Mouse (Mus musculus) 3134 (cell line): Measurements from ENCODE around the gene Tln2.

Experiments used
- DNase-seq: peaks from one replicate; pipeline ENCODE4 v3.0.0-alpha.2; 2011; ENCODE audit warnings: low spot score; ENCODE audit not compliant: insufficient read length; ENCODE audit errors: extremely low read depth

Gene Tln2

DNA sequence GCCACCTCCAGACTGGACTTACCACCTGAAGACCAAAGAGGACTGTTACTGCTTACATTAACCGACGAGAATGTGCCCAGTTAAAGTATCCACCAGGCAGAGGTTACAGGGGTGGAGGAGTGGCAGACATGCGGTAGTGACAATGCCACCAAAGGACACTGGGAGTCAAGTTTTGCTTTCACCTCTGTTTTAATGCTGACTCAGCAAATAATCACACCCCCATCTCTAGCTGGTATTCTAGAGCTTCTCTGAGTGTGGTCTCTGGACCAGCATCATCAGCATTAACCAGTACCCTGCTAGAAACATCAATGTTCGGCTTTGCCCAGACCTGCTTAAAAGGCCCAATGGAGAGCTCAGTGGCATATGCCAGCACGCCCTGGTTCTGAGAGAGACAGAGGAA, 180.7 kb downstream of the Tln2 start:
- no peak for DNase-seq

DNA sequence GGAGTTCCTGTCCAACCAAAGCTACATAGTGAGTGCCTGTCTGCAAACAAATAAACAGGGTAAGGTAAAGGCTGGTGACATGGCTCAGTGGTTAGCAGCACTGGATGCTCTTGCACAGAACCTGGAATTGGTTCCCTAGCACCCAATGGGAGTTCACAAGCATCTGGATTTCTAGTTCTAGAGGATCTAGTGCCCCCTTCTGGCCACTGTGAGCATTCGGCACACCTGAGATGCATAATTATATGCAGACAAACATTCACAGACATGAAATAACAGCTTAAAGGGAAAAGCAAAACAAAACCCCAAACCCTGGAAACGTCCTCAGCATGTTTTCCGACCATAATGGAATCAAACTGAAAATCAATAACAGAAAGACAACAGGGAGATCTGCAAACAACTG, 191.4 kb downstream of the Tln2 start:
- DNase-seq: no peak

DNA sequence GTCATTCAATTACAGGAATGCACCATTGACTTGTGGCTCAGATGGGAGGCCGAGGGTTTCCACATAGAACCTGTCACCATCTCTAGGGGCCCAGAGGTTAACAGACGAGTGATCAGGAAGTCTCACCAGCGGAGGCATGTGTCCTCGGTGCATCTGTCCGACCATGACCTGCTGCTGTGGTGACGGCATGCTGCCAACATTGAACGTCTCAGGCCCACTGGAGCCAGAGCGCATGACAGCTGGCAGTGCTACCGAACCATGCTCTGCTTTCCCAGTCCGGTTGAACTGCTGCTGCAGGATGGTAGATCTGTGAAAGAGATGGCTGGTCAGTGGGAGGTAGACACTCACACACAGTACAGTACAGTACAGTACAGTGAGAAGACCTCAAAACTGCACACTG, 197.0 kb downstream of the Tln2 start:
- no peak for DNase-seq

DNA sequence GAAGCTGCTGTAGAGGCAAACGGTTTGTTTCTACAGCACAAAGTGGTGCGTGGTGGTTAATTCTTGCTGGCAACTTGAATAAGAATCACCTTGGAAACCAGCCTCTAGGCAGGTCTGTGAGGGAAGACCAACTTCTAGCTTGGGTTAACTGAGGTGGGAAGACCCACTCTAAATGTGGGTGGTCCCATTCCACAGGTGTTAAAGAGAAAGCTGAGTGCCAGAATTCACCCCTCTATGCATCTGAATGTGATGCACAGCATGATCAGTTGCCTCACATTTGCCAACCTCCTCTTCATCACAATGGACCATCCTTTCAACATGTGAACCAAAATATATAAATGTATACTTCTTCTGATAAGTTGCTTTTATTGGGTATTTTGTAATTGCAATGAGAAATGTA, 197.4 kb downstream of the Tln2 start:
- DNase-seq: no peak

DNA sequence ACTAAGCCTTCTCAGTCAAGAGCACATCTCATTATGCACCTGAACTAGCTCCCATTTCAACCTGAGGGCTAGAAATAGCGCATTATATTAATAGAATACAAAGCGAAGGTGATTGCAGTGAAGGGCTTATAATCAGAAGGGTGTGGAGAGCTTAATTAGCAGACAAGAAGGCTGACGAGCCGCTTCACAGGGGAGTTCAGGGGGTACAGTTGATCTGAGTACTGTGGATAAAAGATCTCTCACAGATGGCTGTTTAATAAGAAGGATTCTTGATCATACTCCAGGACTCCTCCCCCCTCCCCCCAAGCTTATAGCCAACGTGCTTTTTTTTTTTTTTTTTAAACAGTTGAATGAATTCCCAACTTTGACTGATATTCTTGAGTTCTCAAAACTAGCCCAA, 198.0 kb downstream of the Tln2 start:
- no peak for DNase-seq

DNA sequence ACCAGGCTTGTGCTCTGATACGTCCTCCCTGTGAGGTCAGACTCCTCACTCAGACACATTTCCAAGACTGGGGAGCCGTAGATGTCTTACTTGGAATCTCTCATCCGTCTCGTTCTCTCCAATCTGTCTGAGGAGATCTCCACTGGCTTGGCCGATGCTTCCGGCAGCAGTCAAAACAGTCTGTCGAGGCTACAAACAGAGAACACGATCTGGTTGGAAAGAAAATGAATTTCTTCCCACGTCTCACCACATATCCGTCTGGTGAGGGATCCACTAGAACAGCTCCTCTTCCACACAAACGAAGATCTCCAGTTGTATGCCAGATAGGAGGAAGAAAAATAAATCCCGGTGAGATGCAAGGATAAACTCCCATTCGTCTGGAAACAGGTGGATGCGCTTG, 205.1 kb downstream of the Tln2 start:
- no peak for DNase-seq

DNA sequence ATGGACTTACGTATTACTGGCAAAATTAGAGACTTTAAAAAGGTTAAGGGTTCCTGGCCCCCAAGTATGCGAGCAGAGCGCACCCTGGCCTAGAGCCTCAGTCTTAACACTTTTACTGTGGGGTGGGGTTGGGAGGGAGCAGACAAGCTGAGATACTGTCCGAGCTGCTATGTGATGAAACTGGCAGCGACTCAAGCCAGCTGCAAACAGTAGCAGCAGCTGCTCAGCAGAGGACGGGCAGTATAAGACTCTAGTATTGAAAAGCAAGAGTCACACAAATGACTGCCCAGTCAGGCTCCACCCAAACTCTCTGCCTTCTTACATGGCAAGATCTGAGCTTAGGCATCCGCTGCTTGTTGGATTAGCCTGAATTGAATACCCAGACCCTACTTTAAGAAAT, 206.1 kb downstream of the Tln2 start:
- no peak for DNase-seq

DNA sequence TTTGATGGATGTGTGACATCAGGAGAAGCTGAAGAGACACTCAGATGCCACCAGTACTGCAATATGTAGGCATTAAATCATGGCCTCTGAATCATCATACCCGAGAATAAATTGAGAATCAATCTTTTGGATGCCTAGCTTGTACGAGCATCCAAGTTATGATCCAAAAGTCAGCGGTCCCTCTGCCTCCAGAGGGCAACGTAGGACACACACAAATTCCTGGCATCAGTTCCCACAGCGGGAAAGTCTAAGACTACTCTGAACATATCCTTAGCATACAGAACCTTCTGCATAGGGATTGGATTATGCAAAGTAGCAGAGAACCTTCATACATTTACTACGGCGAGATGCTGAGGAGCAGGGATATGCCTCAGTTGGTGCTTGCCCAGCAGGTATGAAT, 210.5 kb downstream of the Tln2 start:
- no peak for DNase-seq

DNA sequence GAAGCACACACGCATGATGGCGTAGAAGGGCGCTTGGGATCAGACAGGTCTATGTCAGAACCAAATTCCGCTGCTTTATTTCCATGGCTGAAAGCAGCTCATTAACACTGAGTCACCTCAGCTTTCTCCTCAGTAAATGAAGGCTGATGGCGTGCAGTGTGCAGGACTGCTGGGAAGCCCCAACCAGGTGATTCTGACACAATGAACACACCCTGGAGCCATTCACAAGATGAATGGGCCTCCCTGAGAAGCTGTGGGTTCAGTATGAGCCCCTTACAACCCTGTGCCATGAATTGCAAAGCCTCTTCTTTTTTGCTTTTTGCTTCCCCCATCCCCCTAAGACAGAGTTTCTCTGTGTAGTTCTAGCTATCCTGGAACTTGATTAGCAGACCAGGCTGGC, 212.3 kb downstream of the Tln2 start:
- DNase-seq: no peak

DNA sequence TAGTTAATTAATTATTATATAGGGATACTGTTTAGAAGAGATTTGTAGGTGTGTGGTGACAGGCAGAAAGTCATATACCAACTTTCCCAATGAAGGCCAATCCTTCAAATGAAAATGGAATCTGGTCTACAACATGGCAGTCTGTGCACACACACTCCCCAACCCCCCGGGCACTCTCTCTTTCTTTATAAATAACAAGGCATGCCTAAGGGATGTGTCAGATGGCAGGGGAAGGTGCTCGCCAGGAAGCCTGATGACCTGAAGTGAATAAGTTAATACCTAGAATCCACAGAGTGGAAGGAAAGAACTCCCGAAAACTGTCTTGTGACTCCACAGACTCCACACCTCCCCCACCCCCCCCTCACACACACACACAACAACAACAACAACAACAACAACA, 228.2 kb downstream of the Tln2 start:
- no peak for DNase-seq

DNA sequence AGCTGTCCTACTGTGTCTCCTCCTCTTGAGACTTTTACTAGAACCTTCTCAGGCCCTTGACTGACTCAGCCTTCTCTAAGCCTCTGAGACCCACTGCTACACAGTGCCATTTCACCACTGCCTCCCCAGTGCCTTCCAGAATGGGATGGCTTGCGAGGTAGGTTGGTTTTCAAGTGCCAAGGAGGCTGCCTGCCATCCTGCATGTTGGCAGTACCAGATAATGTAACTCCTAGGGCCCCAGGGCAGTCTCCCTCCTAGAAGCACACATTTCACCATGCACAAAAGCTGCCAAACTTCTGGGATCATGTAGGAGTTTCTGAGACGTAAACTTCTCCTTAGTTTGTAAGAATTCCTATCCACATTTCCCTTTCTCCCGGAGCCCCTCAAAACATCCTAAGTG, 231.1 kb downstream of the Tln2 start:
- no peak for DNase-seq

DNA sequence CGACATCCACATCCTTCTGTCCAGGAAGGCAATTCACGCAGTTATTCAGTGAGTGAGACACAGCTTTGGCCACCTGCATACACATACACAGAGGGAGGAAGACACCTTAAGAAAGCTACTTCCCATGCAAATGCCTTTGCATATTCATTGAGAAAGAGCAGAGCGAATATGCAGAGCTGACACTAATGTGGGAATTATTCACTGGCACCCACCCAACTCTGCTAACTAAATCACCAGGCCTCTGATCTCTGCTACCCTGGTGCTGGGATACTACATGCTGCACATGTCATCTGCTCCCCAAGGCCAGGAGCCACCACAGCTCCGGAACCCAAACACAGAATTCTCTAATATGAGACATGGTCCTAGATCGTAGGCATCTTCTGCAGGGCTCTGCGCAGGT, 237.6 kb downstream of the Tln2 start:
- no peak for DNase-seq

DNA sequence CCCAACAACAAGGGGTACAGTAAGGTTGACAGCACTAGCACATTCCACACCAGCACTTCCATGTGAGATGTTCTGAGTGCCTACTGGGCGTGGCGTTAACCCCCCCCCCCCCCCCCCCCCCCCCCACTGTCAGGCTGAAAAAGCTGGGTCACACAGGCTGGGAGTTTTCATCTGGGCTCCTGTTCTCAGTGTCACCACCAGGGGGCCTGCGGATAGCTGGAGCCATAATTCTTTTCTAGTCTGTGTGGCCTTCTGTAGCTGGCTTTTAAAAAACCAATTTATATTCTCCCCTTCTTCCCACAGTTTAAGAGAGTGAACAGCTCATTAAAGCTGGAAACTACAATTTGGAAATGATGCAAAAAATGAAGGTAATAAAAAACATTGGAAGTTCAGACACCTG, 244.1 kb downstream of the Tln2 start:
- DNase-seq: no peak

DNA sequence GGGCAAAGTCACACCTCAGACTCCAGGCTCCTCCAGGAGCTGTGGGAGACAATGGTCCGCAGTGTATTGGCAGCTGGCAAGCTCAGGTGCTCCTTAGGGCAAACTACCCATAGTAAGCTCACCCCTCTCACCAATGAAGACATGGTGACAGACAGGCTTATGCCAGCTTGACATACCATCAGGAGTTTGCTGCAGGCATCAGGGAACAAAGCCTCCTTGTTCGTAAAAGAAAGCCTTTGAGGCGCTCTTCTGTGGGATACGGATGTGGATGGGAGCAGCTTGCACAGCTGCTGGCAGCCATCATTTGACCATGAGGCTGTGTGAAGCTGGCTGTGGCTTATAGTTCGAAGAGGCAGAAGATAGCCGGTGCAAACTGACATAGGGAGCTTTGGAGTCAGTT, 254.5 kb downstream of the Tln2 start:
- no peak for DNase-seq

DNA sequence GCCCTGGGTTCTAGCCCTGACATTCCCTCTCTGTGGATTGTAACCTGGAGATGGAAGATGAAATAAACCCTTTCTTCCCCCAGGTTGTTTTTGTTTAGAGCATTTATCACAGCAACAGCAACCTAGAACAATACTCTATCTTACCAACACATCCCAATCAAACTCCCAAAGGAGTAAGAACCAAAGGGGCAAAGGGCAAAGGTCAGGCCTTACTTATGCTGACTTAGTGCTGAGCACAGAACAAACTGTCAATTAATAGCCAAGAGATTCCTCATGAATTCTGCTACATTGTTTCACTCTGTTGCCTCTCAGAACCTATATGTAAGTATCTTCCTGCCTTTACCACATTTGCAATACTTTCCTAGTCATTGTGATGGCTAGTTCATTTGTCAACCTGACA, 255.5 kb downstream of the Tln2 start:
- no peak for DNase-seq

DNA sequence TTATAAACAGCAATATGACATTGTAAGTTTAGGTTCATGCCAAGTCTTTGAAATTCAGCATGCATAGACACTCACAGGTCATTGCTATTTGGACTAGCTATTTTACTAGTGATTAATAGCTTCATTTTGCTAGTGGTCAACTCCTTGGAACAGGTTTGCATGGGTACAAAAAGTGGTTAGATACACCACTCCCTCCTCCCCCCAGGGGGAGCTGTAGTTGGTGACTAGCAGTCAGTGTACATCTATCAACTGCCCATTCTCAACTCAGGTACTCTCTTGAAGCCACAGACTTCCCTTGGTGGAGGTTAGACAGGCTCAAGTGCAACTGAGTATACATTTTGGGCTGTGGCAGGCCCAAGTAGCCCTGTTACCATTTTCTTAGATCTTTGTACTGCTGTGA, 256.5 kb downstream of the Tln2 start:
- DNase-seq: no peak

DNA sequence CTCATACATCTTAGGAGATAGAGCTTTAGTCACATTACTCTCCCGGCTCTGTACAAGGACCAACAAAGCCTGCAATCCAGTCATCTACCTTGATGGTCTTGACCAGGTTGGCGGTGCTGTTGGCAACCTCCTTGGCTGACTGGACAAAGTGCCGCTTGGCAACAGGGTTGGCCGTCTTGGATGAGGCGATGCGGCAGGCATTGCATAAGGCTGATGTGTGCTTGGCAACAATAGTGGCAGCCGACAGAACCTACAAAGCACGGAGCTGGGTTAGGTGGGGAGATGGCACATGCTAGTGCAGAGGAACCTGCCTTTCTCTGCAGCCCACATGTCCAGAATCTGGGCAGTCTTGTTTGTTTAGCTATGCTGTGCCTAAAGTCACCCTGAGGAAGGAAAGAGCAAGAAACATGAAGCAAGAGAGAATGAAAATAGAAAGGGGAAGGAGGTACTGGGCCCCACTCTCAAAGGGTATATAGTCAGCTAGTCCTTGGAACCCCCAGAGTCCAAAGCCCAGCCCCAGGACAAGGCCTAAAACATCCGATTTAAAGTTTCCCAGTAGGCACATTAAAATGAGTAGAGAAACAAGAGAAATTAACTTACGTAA, 257.0 kb downstream of the Tln2 start:
- DNase-seq: no peak

DNA sequence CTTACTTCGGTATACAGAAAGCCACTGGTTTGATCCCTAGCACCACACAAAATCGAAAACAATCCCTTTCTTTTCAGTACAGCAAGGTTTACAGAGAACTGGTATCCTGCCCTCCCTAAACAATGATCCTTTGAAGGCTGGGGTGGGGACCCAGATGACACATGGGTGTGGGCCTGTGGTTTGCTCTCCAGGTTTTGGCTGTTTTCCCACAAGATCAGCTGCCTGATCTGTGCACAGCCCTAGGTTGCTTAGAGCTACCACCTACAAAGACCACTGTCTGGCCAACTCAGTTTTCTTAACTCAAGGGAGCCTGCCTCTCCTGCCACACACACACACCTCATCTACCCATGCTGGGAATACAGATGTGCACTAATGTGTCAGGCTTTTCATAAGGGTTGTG, 257.9 kb downstream of the Tln2 start:
- DNase-seq: no peak

DNA sequence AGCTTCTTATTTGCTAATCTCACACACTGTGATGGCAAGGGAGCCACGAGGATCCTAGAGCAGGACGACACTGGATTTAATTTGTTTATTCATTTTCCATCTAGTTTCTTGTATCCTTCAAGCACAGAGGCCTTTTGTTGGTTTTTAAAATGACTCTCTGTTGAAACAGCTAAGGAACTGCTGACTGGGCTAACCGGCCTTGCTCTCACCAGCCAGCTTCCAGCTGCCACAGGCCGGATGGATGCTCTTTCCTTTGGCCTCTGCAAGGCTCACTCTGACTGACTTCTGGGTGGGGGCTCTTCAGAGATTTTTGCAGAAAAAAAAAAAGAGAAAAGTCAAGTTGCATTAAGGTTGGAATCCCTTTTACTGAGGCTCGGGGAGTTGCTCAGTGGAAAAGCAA, 258.7 kb downstream of the Tln2 start:
- no peak for DNase-seq

DNA sequence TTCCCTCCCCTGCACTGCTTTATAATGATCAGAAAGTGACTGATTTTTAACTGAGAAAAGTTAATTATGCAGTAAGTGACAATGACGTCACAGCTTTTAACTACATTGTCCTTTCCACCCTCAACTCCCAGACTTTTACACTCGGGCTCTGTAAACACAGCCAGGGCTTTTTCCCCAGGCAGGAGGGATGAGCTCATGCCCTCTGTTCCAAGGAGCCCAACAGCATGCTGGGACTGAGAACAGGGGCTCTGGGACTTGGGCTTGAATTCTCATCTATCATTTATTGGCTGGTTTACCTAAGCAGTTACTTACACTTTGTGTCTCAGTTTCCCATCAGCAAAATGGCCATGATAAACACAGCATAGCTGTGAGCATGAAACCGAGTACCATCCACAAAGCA, 259.2 kb downstream of the Tln2 start:
- no peak for DNase-seq

DNA sequence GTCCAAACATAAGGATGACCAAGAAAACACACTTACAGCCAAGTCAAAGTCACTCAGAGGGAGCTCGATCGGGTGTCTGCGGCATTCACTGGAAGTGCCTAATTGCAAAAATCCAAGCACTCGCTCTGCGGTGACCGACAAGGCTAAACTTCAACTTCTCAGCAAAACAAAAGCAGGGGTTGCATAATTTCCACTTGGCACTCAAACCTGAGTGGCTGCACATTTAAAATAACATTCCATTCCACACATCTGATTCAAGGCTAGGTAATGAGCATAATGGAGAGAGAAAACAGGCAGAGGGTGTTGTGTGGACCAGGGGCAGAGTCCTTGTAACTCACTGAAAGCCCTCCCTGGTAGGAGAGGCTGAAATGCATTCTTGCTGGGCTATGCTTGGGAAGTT, 260.3 kb downstream of the Tln2 start:
- DNase-seq: no peak

DNA sequence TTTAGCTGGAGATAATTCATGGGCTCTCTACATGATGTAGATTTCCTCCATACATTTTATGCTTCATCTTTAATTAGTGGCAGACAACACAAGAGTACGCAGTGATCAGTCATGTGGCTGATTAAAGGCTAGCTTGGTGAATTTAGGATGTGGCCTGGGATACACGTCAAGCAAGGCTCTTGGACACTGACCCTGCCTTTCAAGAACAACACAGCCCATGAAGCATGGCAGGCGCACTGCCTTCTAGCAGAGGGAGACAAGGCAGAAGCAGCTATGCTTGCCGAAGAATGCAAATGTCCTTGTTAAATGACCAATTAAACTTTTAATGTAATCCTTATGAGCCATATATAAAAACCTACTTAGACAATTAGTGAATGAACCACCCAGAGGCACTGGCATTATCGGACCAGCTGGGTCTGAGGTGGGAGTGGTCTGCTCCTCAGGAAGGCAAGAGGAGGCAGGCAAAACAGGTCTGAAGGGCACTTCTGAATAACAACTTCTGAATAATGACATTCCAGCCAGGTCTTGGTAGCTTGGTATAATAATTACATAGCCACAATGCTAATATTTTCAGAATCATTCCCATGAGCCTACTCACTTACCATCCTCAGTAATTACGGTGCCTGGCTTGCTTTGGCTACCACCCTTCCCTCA, 262.1 kb downstream of the Tln2 start:
- DNase-seq: no peak

DNA sequence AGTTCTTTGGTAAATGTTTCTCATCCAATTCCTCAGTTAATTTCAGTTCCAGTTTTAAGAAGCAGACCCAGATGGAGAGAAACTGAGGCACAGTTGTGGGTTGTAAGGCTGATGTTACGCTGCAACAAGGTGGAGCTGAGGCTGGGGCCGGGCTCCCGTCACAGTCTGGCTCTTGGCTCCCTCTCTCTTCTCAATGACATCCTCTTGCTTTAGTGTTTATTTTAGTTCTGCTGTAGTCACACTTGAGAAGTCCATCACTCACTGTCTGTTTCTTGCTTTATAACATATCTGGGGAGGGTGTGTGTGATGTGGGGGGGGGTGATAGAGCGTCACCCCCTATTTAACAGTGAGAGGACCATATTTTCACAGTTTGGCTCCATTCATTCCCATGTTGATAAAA, 272.0 kb downstream of the Tln2 start:
- no peak for DNase-seq
